Mouse (Mus musculus) megakaryocyte, embryonic 14.5 days (primary cell): ENCODE results near the gene Mrpl34. TPM values are rescaled to one million over a fixed set of nuclear protein-coding genes. Genes with fewer than 3 reads are reported as not detected.

Experiments used
- H3K27me3 ChIP-seq: replicated peaks from 2 replicates; pipeline ENCODE3; 2012; ENCODE audit warnings: inconsistent platforms
- H3K36me3 ChIP-seq: replicated peaks from 2 replicates; pipeline ENCODE3; 2012; ENCODE audit warnings: low read length, inconsistent platforms, mixed read lengths
- H3K4me1 ChIP-seq: 2 replicates; pipeline ENCODE4 v1.6.1; 2012; ENCODE audit warnings: inconsistent platforms
- H3K4me3 ChIP-seq: replicated peaks from 2 replicates; pipeline ENCODE3; 2012; ENCODE audit warnings: moderate library complexity, mild to moderate bottlenecking, inconsistent platforms
- H3K9me3 ChIP-seq: 2 replicates; pipeline ENCODE4 v1.6.1; 2012; ENCODE audit warnings: inconsistent platforms
- FLI1 ChIP-seq: IDR thresholded peaks from 2 replicates; pipeline ENCODE4 v1.6.1; 2012; ENCODE audit warnings: low read length, inconsistent platforms, mixed read lengths
- GATA1 ChIP-seq: IDR thresholded peaks from 3 replicates; pipeline ENCODE4 v1.6.1; 2012; ENCODE audit warnings: mixed read lengths, low read length, inconsistent platforms, borderline replicate concordance
- polyA plus RNA-seq: library from polyadenylated mRNA; stranded (reverse); fragments of >175 nt; gene quantifications from 2 replicates; pipeline ENCODE4 v1.2.3, GENCODE M21; 2012; ENCODE audit warnings: low replicate concordance; ENCODE audit not compliant: insufficient read depth

Mrpl34 gene
- polyA plus RNA-seq, 1 experiment = 242 TPM

DNA sequence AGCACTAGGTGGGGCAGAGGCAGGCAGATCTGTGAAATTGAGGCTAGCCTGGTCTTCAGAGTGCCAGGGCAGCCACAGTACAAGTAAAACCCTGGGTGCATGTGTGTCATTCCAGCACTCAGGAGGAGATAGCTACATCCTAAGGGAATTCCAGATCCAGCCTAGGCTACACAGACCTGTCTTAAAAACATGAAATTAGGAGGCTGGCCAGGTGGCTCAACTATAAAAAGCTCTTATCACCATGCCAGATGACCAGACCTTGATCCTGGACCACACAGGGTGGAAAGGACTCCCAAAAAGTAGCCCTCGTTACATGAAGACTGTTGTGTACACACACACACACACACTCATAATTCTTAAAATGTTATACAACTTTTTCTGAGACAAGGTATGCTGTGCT, 3.2 kb downstream of the Mrpl34 start:
- H3K9me3 ChIP-seq = no peaks in the 10 kb centered on the region
- no peak overlapping the region for H3K4me3 ChIP-seq
- peaks cover 65% of the 10 kb centered on the region for H3K4me1 ChIP-seq
- H3K36me3 ChIP-seq = peaks cover 47% of the 10 kb centered on the region
- H3K27me3 ChIP-seq = no peaks in the 10 kb centered on the region
- TF ChIP-seq GATA1 (no peak), FLI1 (no peak)

DNA sequence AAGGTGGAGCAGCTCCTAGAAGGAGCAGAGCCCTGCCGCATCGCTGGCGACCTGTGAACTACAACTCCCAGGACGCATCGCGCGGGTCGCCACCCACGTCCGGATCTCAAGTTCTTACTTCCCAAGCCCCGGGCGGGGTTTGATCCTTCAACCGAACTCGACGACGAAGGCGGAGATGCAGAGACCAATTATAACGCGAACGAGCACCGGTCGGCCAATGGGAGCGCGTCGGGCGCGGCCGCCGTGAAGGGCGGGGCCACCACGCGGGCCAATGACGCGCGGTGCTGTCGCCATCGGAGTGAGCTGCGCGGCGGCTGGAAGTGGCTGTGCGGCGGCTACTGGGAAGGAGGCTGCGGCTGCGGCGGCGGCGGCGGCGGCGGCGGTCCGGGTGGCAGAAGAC, 4.2 kb downstream of the Mrpl34 start, which contains the start of gene Dda1:
Gene Dda1 (plus strand): TSS at position 284 of the 400 bp plus-strand sequence.
- no peaks in the 10 kb centered on the region for H3K27me3 ChIP-seq
- H3K9me3 ChIP-seq = no peaks in the 10 kb centered on the region
- H3K4me1 ChIP-seq = peaks cover 56% of the 10 kb centered on the region
- peaks cover 56% of the 10 kb centered on the region for H3K36me3 ChIP-seq
- peak within 1 kb of the TSS; percentile 96 for H3K4me3 ChIP-seq
- TF ChIP-seq GATA1 (no peak), FLI1 (no peak)

DNA sequence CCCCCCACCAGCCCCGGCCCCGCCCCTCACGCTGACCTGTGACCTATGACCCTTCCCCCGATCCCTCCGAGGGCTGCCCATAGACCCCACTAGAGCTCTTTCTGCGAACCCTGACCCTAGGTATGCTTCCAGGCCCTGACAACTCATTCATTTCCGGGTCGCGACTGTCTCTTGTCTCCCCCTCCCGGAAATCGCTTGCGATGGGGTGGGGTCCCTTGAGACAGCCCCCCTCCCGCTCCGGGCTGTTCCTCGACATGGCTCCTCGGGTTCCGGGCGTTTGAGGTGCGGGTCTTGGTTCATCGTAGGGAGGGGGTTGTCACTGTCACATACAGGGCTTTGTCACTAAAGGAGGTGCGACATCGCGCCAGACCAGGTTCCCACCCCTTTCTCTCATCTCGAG, 4.7 kb downstream of the Mrpl34 start:
- Histone ChIP-seq H3K36me3 (peaks cover 61% of the 10 kb centered on the region), H3K4me1 (peaks cover 51% of the 10 kb centered on the region), H3K9me3 (no peaks in the 10 kb centered on the region), H3K4me3 (peak overlapping the region; percentile 96), H3K27me3 (no peaks in the 10 kb centered on the region)
- no peak for TF ChIP-seq FLI1
- TF ChIP-seq GATA1 = no peak

DNA sequence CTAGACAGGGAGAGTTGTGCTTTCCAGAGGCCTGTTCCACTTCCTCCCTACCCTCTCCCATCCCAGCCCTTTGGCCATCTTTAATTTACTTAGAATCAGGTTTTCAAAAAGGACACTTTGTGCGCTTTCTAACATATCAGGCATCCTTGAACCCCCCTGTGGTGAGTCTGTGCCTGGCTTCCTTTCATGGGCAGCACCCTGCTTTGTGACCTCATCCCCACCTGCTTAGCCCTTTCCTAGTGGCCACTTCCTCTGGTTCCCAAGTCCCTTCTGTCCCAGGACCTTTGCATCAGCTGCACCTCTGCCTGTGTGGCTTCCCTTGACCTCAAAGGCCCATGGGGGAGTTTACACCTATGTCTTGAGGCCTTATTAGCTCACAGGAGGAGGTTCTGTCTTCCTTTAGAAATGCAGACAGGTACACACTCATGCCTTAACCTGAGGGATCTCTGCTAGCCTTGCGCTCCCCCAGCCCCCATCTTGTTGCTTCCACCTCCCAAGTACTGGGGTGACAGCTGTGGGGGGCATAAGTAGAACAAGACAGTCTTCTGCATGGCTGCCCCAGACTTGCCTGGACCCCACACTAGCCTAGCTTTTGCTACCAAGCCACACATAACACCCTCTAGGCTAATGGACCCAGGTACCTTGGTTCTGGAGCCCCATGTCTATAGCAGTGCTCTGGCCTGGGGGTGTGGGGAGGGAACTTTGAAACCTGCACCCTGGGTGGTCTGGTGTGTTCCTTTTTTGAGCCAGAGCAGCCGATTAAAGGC, 5.6 kb downstream of the Mrpl34 start:
- peaks cover 52% of the 10 kb centered on the region for H3K4me1 ChIP-seq
- peak overlapping the region; percentile 96 for H3K4me3 ChIP-seq
- H3K36me3 ChIP-seq = peaks cover 70% of the 10 kb centered on the region
- no peaks in the 10 kb centered on the region for H3K9me3 ChIP-seq
- H3K27me3 ChIP-seq = no peaks in the 10 kb centered on the region
- TF ChIP-seq FLI1 (no peak), GATA1 (no peak)

DNA sequence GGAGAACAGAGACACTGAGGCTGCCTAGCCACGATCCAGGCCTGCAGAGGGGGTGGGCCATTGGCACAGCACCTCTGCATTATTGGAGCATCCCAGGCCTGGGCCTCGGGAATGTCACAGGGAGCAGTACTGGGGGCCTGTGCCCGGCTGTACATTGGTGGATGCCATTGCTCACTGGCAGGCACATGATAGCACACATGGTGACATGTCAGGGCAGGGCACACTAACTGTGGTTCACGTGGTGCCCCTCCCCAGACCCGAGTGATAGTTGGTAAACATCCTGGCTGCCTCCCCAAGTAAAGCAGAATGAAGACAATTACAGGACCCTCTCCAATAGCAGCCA, 6.1 kb downstream of the Mrpl34 start:
- H3K4me3 ChIP-seq = peak overlapping the region; percentile 96
- H3K36me3 ChIP-seq = peaks cover 73% of the 10 kb centered on the region
- H3K27me3 ChIP-seq = no peaks in the 10 kb centered on the region
- H3K4me1 ChIP-seq = peaks cover 52% of the 10 kb centered on the region
- H3K9me3 ChIP-seq = no peaks in the 10 kb centered on the region
- no peak for TF ChIP-seq GATA1
- TF ChIP-seq FLI1 = no peak

DNA sequence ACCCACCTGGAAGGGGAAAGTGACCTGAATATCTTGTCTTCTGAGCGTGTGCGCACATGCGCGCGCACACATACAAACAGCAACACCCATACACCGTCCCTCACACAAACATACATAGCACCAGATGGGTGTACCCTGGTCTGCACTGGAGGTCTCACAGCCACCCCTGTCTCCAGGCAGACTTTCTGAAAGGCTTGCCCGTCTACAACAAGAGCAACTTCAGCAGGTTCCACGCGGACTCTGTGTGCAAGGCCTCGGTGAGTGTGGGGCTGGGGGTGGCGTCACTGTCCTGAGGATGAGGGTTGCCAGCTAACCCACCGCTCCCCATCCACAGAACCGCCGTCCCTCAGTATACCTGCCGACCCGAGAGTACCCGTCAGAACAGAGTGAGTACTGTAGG, 7.1 kb downstream of the Mrpl34 start:
- TF ChIP-seq FLI1 (no peak), GATA1 (no peak)
- peaks cover 53% of the 10 kb centered on the region for H3K4me1 ChIP-seq
- H3K27me3 ChIP-seq = no peaks in the 10 kb centered on the region
- no peak overlapping the region for H3K4me3 ChIP-seq
- peaks cover 64% of the 10 kb centered on the region for H3K36me3 ChIP-seq
- no peaks in the 10 kb centered on the region for H3K9me3 ChIP-seq

DNA sequence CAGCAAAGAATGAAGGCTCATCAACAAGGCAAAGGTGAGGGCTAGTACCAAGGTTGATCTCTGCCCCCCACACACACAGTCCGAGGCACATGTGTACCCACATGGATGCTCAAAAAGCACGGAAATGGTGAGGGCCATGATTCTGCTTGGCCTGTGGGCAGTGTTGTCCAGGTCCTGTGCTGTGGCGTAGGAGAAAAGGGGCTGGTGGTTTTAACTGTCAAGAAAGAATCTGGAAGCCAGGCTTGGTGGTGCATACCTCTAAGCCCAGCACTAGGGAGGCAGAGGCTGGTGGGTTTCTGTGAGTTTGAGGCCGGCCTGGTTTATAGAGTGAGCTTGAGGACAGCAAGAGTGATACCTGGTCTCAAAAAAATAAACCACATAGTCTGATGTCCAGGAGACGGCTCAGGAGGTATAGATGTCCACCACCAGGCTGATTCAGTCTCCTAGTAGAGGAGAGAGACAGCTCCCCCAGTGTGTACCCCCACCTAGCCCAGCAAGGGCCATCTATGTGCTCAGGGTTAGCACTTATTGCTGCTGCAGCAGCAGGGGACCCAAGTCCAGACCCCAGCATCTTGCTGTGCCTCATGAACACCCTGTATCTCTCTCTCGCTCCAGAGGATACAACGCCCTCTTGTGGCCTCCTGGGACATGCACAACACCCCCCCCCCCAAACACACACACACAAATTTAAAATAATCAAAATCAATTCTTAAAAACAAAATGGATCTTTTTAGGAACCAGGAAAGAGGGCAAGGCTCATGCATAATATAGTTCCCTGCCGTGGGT, 8.0 kb downstream of the Mrpl34 start:
- Histone ChIP-seq H3K27me3 (no peaks in the 10 kb centered on the region), H3K4me3 (no peak overlapping the region), H3K4me1 (peaks cover 62% of the 10 kb centered on the region), H3K36me3 (peaks cover 57% of the 10 kb centered on the region), H3K9me3 (no peaks in the 10 kb centered on the region)
- TF ChIP-seq FLI1 (no peak), GATA1 (no peak)

DNA sequence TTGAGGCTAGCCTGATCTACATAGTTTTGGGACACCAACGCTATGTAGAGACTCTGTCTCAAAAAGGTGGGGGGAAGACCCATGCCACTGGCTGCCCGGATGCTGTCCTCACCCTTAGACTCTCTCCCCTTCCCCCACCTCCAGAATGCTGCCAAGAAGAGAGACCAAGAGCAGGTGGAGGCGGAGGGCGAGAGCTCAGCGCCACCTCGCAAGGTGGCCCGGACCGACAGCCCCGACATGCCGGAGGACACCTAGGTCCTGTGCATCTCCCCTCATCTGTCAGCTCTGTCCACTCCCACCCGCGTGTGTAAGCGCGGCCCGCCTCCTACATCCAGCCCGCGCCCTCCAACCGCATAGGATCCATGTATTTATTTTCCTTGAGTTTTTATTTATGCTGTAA, 9.6 kb downstream of the Mrpl34 start:
- TF ChIP-seq FLI1 (no peak), GATA1 (no peak)

DNA sequence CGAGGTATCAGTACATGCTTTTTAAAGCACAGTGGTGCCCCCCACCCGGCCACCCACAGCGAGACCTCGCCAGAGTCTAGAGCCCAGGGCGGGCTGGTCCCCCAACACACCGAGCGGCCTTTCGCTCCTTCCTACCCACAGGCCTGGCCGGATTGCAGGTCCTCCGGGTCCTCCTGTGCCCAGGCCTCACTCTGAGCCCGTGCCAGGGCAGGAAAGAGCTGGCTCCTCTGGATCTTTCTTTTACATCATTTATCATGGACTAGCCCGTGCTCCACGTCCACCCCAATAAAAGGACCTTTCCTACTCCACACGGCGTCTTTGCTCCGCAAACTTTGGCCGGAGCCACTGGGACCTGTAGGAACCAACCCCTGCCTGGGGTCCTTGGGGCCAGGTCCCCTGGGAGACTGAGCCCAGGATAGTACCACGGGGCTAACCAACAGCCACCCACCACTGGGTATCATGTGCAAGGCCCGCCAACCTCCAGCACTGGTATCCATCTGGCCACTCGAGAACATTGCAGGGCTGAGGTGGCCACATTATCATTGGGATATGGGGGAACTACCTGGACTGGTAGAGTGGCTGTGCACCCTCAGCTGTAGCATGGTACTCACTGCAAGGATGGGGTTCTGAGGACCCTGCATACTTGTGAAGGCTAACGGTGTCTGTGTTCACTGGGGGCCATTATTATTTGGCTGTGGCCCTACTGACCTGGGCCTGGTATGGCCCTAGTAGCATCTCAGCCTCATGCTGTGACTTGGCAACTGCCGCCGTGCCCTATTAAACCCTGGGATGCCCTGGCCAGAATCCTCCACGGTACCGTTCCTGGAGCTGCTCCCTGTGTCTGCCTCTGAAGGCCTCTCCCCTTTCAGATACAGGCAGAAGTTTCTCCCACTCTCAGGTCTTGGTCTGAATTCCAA, 10.3 kb downstream of the Mrpl34 start:
- Histone ChIP-seq H3K4me1 (peaks cover 50% of the 10 kb centered on the region), H3K36me3 (peaks cover 57% of the 10 kb centered on the region), H3K9me3 (no peaks in the 10 kb centered on the region), H3K4me3 (peak overlapping the region; percentile 94), H3K27me3 (peaks cover 2% of the 10 kb centered on the region)
- TF ChIP-seq GATA1 (no peak), FLI1 (no peak)

More for the DNA sequence above, 9.6 kb downstream of the Mrpl34 start:
- H3K4me1 ChIP-seq = peaks cover 56% of the 10 kb centered on the region
- peaks cover 2% of the 10 kb centered on the region for H3K27me3 ChIP-seq
- H3K4me3 ChIP-seq = no peak overlapping the region
- no peaks in the 10 kb centered on the region for H3K9me3 ChIP-seq
- H3K36me3 ChIP-seq = peaks cover 57% of the 10 kb centered on the region
